Mouse (Mus musculus) splenic B cell, adult 2 months (primary cell): Measurements from ENCODE around the gene Sbno2.

Source experiments
- DNase-seq: peaks from one replicate; pipeline ENCODE4 v3.0.0-alpha.2; 2011; ENCODE audit warnings: low read depth, low spot score
- H3K27me3 ChIP-seq: 2 replicates; pipeline ENCODE4 v1.6.1; 2012; ENCODE audit warnings: mild to moderate bottlenecking, low read length, moderate library complexity, mixed read lengths; ENCODE audit not compliant: control insufficient read depth, poor library complexity, insufficient read depth, severe bottlenecking
- H3K36me3 ChIP-seq: 2 replicates; pipeline ENCODE4 v1.6.1; 2012; ENCODE audit warnings: mild to moderate bottlenecking, low read length, moderate library complexity, mixed read lengths; ENCODE audit not compliant: control insufficient read depth, poor library complexity, insufficient read depth, severe bottlenecking

Gene Sbno2

GRCm38 (mm10) chr10:80145896-80146295 is 40.5 kb upstream of the Sbno2 start:
- peaks cover 3% of the 10 kb centered on the region for H3K36me3 ChIP-seq
- H3K27me3 ChIP-seq, result no peaks in the 10 kb centered on the region
- no peak for DNase-seq

GRCm38 (mm10) chr10:80144864-80145838 is 39.8 kb upstream of the Sbno2 start:
- DNase-seq, result peak; percentile 84
- peaks cover 3% of the 10 kb centered on the region for H3K36me3 ChIP-seq
- H3K27me3 ChIP-seq, result no peaks in the 10 kb centered on the region

GRCm38 (mm10) chr10:80144159-80144558 is 38.8 kb upstream of the Sbno2 start:
- no peak for DNase-seq
- Histone ChIP-seq H3K27me3 (no peaks in the 10 kb centered on the region), H3K36me3 (peaks cover 3% of the 10 kb centered on the region)

- no peaks in the 10 kb centered on the region for H3K27me3 ChIP-seq
- no peak for DNase-seq
Measured at GRCm38 (mm10) chr10:80143664-80144063, 38.3 kb upstream of the Sbno2 start.

GRCm38 (mm10) chr10:80142530-80142925 is 37.2 kb upstream of the Sbno2 start:
- Histone ChIP-seq H3K27me3 (no peaks in the 10 kb centered on the region), H3K36me3 (peaks cover 3% of the 10 kb centered on the region)
- DNase-seq, result peak; percentile 54

More at GRCm38 (mm10) chr10:80143664-80144063, 38.3 kb upstream of the Sbno2 start:
- peaks cover 3% of the 10 kb centered on the region for H3K36me3 ChIP-seq

- peaks cover 3% of the 10 kb centered on the region for H3K36me3 ChIP-seq
- H3K27me3 ChIP-seq, result no peaks in the 10 kb centered on the region
- peak; percentile 97 for DNase-seq
Measured at GRCm38 (mm10) chr10:80141786-80142529, 36.6 kb upstream of the Sbno2 start.

- peaks cover 3% of the 10 kb centered on the region for H3K36me3 ChIP-seq
- DNase-seq, result peak; percentile 99
- H3K27me3 ChIP-seq, result no peaks in the 10 kb centered on the region
Measured at GRCm38 (mm10) chr10:80141243-80141642, 35.9 kb upstream of the Sbno2 start.

GRCm38 (mm10) chr10:80140666-80141035 is 35.3 kb upstream of the Sbno2 start, which contains the start of gene Cbarp:
Gene Cbarp, minus strand, starts transcription at chr10:80140835.
- DNase-seq, result no peak

GRCm38 (mm10) chr10:80139975-80140665 is 34.7 kb upstream of the Sbno2 start:
- no peaks in the 10 kb centered on the region for H3K27me3 ChIP-seq
- peaks cover under 1% of the 10 kb centered on the region; the same call in 1 of the 2 replicates for H3K36me3 ChIP-seq
- DNase-seq, result no peak

More at GRCm38 (mm10) chr10:80140666-80141035, 35.3 kb upstream of the Sbno2 start, which contains the start of gene Cbarp:
- no peaks in the 10 kb centered on the region for H3K27me3 ChIP-seq
- peaks cover 3% of the 10 kb centered on the region for H3K36me3 ChIP-seq

- no peak for DNase-seq
- no peaks in the 10 kb centered on the region for H3K27me3 ChIP-seq
- H3K36me3 ChIP-seq, result no peaks in the 10 kb centered on the region; the same call in 1 of the 2 replicates
Measured at GRCm38 (mm10) chr10:80139439-80139775, 34.0 kb upstream of the Sbno2 start.

- no peaks in the 10 kb centered on the region for H3K27me3 ChIP-seq
- peak; percentile 70 for DNase-seq
- no peaks in the 10 kb centered on the region; the same call in 1 of the 2 replicates for H3K36me3 ChIP-seq
Measured at GRCm38 (mm10) chr10:80138553-80139438, 33.4 kb upstream of the Sbno2 start, which contains the start of gene Atp5d. Gene Atp5d, plus strand, starts transcription at chr10:80138632.

GRCm38 (mm10) chr10:80137626-80138552 is 32.5 kb upstream of the Sbno2 start:
- no peaks in the 10 kb centered on the region for H3K36me3 ChIP-seq
- peak; percentile 52 for DNase-seq
- no peaks in the 10 kb centered on the region for H3K27me3 ChIP-seq
